Mouse (Mus musculus): ENCODE measurements around the gene Gemin6. TPM values are rescaled to one million over a fixed set of nuclear protein-coding genes. Genes with fewer than 3 reads are reported as not detected.

Gemin6 gene
- total RNA-seq (2023): 1 to 10 TPM; 1.9 to 2.1 TPM

DNA sequence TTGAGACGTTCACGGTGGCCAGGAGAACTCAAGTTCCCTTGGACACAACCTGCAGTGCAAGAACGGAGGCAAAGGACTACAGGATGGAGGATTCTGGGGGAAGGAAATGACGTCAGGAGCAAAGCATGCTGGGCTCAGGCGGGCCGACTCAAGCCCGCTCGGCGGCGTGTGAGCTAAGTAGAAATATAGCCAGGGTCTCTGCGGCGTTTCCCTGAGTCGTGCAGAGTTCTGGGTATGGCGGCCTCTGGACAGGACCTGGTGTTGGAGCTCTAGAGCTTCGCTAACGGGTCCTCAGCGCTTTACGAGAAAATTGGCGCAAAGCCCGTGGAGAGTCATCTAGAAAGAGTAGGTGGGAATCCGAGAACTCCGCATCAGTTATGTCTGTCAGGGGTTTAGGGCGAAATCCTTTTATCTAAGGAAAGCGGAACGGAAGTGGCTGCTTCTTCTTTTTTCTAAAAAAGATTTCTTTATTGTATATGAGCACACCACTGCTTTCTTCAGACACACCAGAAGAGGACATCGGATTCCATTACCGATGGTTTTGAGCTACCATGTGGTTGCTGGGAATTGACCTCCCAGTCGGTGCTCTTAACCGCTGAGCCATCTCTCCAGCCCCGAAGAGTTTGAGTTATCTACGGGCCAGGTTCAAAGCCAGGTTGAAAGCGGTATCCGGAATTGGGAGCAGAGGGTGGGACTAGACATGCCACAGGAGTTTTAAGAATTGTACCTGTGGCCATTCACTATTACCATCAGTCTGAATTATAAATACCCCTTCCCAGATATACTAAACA is at the start of gene Gemin6:
Gene Gemin6 (plus strand): TSS at position 116 of the 791 bp plus-strand sequence.

DNA sequence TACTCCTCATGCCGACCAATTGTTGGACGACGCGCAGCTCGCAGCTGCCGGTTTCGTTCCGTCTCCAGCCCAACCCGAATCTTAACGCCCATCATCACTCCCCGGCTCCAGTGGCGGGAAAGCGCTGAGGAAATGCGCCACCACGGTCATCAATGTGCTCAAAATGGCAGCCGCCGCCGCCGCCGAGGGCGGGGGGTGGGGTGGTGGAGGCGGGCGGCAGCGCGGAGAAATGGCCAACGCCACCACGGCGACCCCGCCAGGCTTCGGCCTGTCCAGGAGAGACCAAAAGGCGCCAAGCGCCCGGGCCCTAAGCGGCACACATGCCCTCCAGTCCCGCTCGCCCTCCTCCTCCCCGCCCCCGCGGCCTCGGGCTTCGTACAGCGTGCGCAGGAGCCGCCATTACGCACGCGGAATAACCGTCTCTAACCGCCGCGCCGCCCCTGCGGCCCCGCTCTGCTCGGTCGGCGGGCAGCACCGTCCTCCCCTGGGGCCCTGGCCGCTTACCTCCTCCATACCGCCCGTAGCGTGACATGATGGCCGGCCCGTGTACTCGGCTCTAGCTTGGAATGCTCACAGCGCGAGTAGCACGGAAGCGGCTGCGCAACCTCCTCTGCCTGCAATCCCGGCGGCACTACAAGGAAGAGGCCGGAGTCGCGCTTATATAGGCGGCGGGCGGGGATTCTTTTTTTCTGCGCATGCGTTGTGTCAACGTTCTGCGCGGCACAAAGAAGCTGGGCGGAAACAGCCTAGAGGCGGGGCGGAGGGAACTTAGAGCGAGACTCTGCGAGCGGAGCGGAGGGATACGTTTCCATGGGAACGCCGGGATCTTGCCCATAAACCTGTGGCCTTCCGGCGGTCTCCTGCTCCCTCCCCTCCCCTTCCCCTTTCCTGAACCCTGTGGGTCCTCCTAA is 17.3 kb upstream of the Gemin6 start, which contains the start of the genes Srsf7 and Ttc39d:
Gene Srsf7 (minus strand): TSS at position 637 of the 911 bp plus-strand sequence.
Gene Ttc39d (plus strand): TSS at position 790 of the 911 bp plus-strand sequence.

Other genes starting within 250 kb of the Gemin6 start
- 10 to 100 TPM; 72.3 to 79.6 TPM for gene Hnrnpll, start 162.1 kb upstream of the Gemin6 start, total RNA-seq (2023)
- 10 to 100 TPM; 12.4 to 14.5 TPM for gene Galm, start 97.0 kb upstream of the Gemin6 start, total RNA-seq (2023)
- gene Srsf7, start 17.1 kb upstream of the Gemin6 start, total RNA-seq (2023): 100 to 1,000 TPM; 140 to 148 TPM
- not detected for gene Ttc39d, start 17.0 kb upstream of the Gemin6 start, total RNA-seq (2023)
- 1 to 10 TPM in 1 of 2 experiments, not detected in 1; 1.4 TPM for gene Morn2, start 65.8 kb downstream of the Gemin6 start, total RNA-seq (2023)
- gene Dhx57, start 66.0 kb downstream of the Gemin6 start, total RNA-seq (2023): 10 to 100 TPM; 10.2 to 12.0 TPM
- gene Arhgef33, start 83.0 kb downstream of the Gemin6 start, total RNA-seq (2023): not detected
- gene Gm10190, start 149.1 kb downstream of the Gemin6 start, total RNA-seq (2023): not detected

Measured in neutrophil, adult 59 days (primary cell).